Mouse (Mus musculus) lung, postnatal 4 days (tissue): ENCODE results near the gene Bend3.

Source experiments
- DNase-seq, 2 experiments: peaks; one replicate each; pipeline ENCODE4 v3.0.0; 2021

Bend3 gene

GRCm38 (mm10) chr10:43537652-43538051 lies 59.0 kb downstream of the Bend3 start:
- no peak for DNase-seq

DNA sequence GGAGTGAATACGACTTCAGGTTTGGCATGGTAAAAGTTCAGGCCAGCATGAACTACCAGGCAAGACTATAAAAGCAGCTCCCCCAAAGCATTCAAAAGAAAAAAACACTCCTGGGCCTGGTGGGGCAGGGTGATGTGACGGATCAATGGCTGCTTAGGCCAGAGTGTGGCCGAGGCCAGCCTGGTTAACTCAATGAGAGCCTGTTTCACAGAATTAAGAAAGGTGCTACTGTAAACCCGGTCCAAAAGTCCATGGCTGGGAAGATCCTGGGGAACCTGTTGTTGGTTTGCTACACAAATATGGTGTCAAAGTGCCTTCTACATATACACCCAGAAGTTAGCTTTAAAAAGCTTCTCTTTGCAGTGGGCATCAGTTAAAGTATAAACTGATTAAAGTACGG lies 60.2 kb downstream of the Bend3 start:
- no peak for DNase-seq

DNA sequence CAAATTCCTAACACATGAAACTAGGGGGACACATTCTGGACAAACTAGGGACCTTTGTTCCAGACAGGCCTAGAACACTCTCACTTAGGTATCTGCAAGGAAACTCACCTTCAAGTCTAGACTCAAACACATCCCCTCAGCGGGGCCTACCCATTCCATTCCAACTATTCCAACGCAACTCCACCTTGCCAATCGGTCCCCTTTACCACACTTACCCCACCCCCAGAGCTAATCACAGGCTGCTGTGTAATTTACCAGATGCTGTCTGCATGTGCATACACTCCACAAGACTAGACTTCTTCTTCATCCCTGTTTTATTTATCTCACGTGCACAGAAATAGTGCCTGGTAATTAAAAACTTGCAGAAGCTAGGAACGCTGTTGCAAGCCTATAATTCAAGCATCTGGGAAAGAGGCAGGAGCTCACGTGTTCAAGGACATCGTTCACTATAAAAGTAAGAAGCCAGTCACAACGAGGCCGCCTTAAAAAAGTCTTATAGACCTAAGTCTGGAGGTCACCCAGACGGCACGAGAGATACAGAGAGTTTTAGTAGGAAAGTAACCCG lies 61.2 kb downstream of the Bend3 start:
- DNase-seq, result no peak

DNA sequence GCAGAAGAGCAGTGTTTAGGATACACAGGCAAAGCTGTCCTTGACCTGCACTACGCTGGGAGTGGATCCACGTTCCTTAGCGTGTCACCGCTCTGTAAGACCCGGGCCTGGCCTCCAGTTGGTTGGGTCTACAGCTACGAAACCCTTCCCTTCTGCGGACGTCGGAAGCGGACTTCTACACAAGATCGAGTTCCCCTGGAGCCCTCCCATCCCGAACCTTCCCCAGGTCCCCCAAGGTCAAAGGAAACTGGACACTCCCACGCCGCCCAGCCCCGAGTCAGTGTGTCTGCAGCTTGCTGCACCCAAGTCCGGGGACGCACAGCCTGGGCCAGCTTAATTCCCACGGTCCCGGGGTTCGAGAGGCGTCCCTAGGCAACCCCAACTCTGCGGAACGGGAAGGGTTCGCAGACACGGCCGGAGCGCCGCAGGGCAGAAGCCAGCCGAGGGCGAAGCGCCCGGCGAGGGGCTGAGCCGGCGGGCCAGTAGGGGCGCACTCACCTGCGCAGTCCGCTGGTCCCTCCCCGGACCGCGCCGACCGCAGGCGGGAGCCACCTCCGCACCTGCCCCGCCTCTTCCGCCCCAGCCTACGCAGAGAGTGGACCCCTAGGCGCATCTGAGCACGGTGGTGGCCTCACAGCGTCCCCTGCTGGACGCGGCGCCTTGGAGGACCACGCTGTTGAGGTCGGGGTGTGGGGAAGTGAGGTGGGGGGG lies 62.0 kb downstream of the Bend3 start, which contains the start of gene 1700021F05Rik:
Gene 1700021F05Rik (minus strand): TSS at position 553 of the 711 bp plus-strand sequence.
- peak; percentile 97 to 98 for DNase-seq

DNA sequence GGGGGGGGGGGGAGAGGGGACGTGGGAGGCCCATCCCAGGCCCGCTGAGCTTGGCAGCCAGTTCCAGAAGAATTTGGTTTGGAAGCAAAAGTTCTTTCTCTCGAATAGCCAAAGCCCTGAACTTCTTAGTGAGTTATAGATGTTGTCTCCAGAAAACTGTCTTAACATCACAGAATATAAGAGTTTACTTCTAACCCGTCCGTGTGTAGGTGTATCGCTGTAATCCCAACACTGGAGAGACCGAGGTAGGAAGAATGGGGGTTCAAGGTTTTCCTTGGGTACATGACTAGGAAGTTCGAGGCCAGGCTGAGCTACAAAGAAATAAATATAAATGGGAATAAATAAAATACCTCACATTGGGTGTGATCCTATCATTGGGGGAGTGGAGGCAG lies 62.5 kb downstream of the Bend3 start:
- no peak for DNase-seq

DNA sequence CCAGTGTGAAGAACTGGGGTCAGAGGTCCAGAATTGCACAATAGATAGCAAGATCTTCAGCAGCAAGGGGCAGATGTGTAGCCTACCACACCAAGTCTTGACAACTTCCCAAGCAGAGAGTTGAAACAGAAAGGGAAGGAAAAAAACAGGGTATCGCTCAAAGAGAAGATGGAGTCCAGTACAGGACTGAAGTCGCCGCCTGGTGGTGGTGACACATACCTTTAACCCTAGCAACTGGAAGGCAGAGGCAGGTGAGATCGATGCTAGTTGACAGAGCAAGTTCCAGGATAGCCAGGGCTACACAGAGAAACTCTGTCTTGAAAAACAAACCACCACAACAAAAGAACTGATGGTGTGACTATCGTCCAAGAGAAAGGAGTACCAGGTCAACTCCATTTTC lies 70.8 kb downstream of the Bend3 start:
- no peak for DNase-seq

DNA sequence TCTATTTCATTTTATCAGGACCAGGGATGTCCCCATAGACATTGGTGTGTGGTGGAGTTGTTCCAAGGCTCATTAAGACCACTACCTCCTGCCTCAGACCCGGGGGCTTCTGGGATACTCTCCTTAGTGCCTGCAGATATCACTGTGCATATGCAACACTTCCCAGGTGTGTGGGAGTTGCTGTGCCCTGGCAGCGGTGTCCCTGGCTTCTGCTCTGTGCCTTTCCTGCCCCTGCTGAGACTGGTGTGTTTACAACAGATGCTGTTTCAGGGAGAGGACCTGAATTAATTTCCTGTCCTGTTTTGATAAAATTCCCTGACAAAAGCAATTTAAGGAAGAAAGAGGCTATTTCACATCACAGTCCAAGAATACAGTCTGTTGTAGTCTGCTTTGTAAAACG lies 72.3 kb downstream of the Bend3 start:
- no peak for DNase-seq

DNA sequence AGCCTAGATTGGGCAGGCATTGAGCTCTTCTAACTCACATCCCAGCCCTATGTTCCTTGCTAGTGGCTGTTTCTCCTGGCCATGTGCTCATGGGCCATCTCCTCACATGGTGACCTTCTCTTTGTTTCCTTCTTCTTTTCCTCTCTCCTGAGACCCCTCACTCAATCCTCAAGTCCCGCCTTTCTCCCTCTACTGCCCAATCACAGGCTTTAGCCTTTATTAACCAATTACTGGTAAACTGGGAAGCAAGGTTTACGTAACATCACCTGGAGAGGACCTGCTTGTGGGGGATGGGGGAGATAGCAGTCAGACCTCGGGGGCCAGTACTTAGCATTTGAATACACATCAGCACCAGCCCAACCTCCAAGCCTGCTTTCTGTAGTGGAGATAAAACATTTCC lies 72.8 kb downstream of the Bend3 start:
- no peak for DNase-seq

DNA sequence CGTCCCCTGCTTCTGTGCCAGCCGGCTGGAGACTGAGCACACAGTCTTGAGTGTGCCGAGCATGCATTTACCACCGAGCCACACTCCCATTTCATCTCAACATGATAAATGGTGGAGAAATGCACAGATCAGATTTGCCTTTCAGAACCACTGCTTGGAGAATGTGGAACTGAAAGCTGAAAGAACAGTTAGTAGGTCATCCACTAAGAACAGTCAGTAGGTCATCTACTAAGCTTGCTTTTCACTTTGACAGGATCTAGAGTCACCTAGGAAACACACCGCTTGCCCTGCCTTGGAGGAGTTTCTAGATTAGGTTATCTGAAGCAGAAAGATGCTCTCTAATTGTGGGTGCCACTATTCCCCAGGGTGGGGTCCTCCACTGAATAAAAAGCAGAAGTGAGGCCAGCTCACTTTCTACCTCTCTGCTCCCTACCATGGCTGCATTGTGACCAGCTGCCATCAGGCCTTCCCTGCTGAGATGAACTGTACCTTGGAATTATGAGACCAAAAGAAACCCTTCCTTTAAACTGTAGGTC lies 79.1 kb downstream of the Bend3 start:
- no peak for DNase-seq

DNA sequence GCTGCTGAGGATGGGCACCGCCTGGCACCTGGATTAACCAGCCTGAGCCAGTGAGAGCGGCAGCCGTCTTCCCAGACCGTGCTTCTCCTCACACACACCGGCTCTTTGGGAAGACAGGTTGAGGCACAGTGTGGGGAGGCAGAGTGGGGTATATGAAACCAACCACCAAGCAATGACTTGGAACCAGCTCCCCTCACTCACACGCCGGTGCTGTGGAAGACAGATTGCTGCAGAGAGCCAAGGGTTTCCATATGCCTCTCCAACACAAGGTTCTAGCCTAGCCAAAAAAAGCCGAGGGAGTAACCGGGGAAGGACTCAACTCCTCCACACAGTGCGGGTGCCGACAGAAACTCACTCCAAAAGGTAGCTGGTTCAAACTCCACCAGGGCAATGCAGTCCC lies 80.7 kb downstream of the Bend3 start:
- no peak for DNase-seq

GRCm38 (mm10) chr10:43560765-43561164 lies 82.1 kb downstream of the Bend3 start:
- DNase-seq, result no peak

DNA sequence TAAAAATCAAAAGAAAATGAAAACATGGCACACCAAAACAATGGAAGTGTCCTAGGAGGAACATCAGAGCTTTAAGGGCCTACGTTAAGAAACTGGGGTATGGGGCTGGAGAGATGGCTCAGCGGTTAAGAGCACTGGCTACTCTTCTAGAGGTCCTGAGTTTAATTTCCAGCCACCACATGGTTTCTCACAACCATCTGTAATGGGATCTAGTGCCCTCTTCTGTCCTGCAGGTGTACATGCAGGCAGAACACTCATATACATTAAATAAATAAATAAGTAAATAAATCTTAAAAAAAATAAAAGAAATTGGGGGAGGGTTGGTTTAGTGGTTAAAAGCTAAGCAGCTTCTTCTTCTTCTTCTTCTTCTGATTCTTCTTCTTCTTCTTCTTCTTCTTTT lies 82.7 kb downstream of the Bend3 start:
- DNase-seq, result no peak
